Mouse (Mus musculus): Measurements from ENCODE around the gene Ccdc160.

- TF ChIP-seq POLR2A (IDR thresholded peaks at IDR 0.05; ENCODE audit: low read depth, low read length) = no peak
- TF ChIP-seq CTCF (IDR thresholded peaks at IDR 0.05; ENCODE audit: borderline replicate concordance, insufficient read depth, low read length) = no peak
Measured at GRCm38 (mm10) chrX:52745462-52745861, 45.5 kb upstream of the Ccdc160 start.

Measured in embryonic fibroblast, embryonic 13.5 days (primary cell).